Mouse (Mus musculus): ENCODE results near the gene Ap5b1. TPM values are rescaled to one million over a fixed set of nuclear protein-coding genes. Genes with fewer than 3 reads are reported as not detected.

Ap5b1 gene
- polyA plus RNA-seq (2014; fragmentation: Nextera tagmentation; extraction: Ambion mirVana), result 1.6 and 2.8 TPM in 2 replicates

GRCm38 (mm10) chr19:5567534-5568469 is at the start of gene Ap5b1:
Gene Ap5b1 (plus strand): TSS chr19:5568025.
- Histone ChIP-seq H3K4me3 (replicated peaks; ENCODE audit: low read depth, low read length) (peak within 1 kb of the TSS; percentile 66), H3K27me3 (ENCODE audit: control insufficient read depth, insufficient read depth, low read length) (peaks cover 5% of the 10 kb centered on the region; the same call in 1 of the 2 replicates), H3K4me1 (ENCODE audit: control insufficient read depth, insufficient read depth, low read length) (peaks cover 14% of the 10 kb centered on the region), H3K9me3 (ENCODE audit: control insufficient read depth, low read length) (no peaks in the 10 kb centered on the region), H3K27ac (replicated peaks; ENCODE audit: low read depth, low read length) (peak within 1 kb of the TSS; percentile 80), H3K4me2 (ENCODE audit: low read length) (peak within 1 kb of the TSS; percentile 87), H3K36me3 (ENCODE audit: control insufficient read depth, insufficient read depth, low read length) (peaks cover 10% of the 10 kb centered on the region), H3K9ac (replicated peaks; ENCODE audit: low read length) (peak within 1 kb of the TSS; percentile 69)
- WGBS, result under 1% methylated on average over 93 of the region's 102 CpGs
- ATAC-seq (ENCODE audit: low FRiP score, low TSS enrichment) (peak; percentile 89), DNase-seq (peak; percentile 92)

- ATAC-seq (ENCODE audit: low FRiP score, low TSS enrichment), result no peak
- Histone ChIP-seq H3K36me3 (ENCODE audit: control insufficient read depth, insufficient read depth, low read length) (no peaks in the 10 kb centered on the region), H3K27ac (replicated peaks; ENCODE audit: low read depth, low read length) (no peak overlapping the region), H3K9ac (replicated peaks; ENCODE audit: low read length) (no peak overlapping the region), H3K4me3 (replicated peaks; ENCODE audit: low read depth, low read length) (no peak overlapping the region), H3K4me2 (ENCODE audit: low read length) (no peak overlapping the region), H3K27me3 (ENCODE audit: control insufficient read depth, insufficient read depth, low read length) (no peaks in the 10 kb centered on the region), H3K9me3 (ENCODE audit: control insufficient read depth, low read length) (no peaks in the 10 kb centered on the region), H3K4me1 (ENCODE audit: control insufficient read depth, insufficient read depth, low read length) (no peaks in the 10 kb centered on the region)
- DNase-seq, result no peak
- 83% methylated on average over 3 of the region's 3 CpGs for WGBS
Observed at GRCm38 (mm10) chr19:5518721-5519120, 49.1 kb upstream of the Ap5b1 start.

DNA sequence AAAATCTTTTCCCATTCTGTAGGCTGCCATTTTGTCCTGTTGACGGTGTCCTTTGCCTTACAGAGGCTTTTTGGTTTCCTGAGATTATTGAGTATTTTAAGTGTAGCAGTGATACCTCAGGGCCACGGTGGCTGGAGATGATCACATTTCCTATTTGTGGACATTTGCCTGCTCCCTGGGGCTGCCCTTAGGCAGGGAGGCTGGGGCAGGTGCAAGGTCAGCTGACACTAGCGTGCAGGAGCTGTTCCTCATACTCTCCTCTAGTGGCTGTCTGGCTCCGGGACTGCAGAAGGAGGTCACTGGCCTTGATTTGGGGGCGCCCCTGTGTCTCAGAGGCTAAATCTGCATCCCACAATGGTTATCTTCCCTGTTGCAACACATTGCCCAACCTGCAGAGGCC is 42.6 kb upstream of the Ap5b1 start:
- 71% methylated on average over 5 of the region's 5 CpGs for WGBS
- H3K27me3 ChIP-seq (ENCODE audit: control insufficient read depth, insufficient read depth, low read length), result no peaks in the 10 kb centered on the region
- no peak overlapping the region for H3K9ac ChIP-seq (replicated peaks; ENCODE audit: low read length)
- no peak overlapping the region for H3K4me3 ChIP-seq (replicated peaks; ENCODE audit: low read depth, low read length)
- DNase-seq (no peak), ATAC-seq (ENCODE audit: low FRiP score, low TSS enrichment) (no peak)
- H3K27ac ChIP-seq (replicated peaks; ENCODE audit: low read depth, low read length), result no peak overlapping the region
- no peaks in the 10 kb centered on the region for H3K9me3 ChIP-seq (ENCODE audit: control insufficient read depth, low read length)
- H3K4me2 ChIP-seq (ENCODE audit: low read length), result no peak overlapping the region
- no peaks in the 10 kb centered on the region for H3K36me3 ChIP-seq (ENCODE audit: control insufficient read depth, insufficient read depth, low read length)
- peaks cover 5% of the 10 kb centered on the region for H3K4me1 ChIP-seq (ENCODE audit: control insufficient read depth, insufficient read depth, low read length)

DNA sequence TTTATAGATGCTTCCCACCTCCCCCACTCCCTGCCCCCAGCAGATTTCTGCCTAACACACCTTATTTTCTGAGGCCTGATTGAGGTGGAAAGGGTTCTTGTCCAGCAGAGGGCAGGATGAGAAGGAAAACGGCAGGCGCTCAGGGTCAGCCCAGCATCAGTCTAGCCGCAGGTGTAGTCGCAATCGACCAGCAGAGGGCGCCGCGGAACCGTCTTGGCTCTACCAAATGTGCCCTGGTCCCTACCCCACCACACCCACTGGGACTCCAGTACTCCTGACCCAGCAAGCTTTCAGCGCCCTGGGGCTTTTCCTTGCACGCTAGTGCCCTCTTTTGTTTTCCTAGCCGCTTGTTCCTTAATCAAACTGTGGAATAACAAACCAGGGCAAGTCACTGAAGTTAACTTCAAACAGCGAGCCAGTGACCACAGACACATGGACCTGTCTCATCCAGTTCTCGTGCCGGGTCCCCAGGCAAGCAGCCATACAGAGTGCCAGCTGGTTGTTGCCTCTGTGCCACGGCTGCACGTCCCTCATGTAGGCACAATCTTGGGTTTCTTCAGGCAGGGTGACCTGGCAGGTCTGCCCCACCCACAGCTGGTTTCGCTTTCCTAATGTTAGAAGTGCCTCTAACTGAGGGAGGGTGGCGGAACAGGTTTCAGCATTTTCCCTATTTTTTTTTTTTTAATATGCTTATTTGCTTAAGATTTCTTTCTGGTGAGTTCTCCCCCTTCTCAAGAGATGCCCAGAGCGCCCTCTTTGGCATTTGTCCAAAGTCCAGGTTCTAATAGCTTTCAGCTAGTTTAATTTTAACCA is 38.3 kb upstream of the Ap5b1 start:
- Histone ChIP-seq H3K9me3 (ENCODE audit: control insufficient read depth, low read length) (no peaks in the 10 kb centered on the region), H3K27me3 (ENCODE audit: control insufficient read depth, insufficient read depth, low read length) (no peaks in the 10 kb centered on the region), H3K27ac (replicated peaks; ENCODE audit: low read depth, low read length) (0 out of 2 replicates have a peak overlapping the region, but pooled peaks have one; percentile 13), H3K9ac (replicated peaks; ENCODE audit: low read length) (no peak overlapping the region), H3K4me3 (replicated peaks; ENCODE audit: low read depth, low read length) (no peak overlapping the region), H3K4me1 (ENCODE audit: control insufficient read depth, insufficient read depth, low read length) (peaks cover 5% of the 10 kb centered on the region), H3K4me2 (ENCODE audit: low read length) (peak overlapping the region; percentile 40), H3K36me3 (ENCODE audit: control insufficient read depth, insufficient read depth, low read length) (no peaks in the 10 kb centered on the region)
- peak; percentile 85; the same call in 1 of the 2 replicates for ATAC-seq (ENCODE audit: low FRiP score, low TSS enrichment)
- WGBS, result 10% methylated on average over 20 of the region's 20 CpGs
- peak; percentile 93 for DNase-seq

DNA sequence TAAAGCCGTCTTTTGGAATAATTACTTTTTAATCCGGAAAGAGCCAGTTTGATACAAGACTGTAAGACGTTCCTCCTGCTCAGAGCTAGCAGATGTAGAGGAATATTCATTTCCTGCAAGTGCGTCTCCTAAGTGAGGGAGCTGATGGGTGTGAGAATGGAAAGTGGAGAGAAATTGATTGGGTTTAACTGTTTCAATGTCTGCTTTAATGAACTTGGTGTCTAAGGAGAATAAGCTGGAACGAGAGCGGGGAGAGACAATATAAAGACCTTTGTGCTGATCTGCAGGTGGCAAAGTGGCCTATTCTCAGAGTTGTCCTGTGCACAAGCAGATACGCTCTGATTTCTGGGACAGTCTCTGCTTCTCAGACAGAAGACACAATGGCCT is 37.7 kb upstream of the Ap5b1 start:
- Histone ChIP-seq H3K27ac (replicated peaks; ENCODE audit: low read depth, low read length) (no peak overlapping the region), H3K9ac (replicated peaks; ENCODE audit: low read length) (no peak overlapping the region), H3K36me3 (ENCODE audit: control insufficient read depth, insufficient read depth, low read length) (no peaks in the 10 kb centered on the region), H3K9me3 (ENCODE audit: control insufficient read depth, low read length) (no peaks in the 10 kb centered on the region), H3K4me1 (ENCODE audit: control insufficient read depth, insufficient read depth, low read length) (peaks cover 5% of the 10 kb centered on the region), H3K27me3 (ENCODE audit: control insufficient read depth, insufficient read depth, low read length) (no peaks in the 10 kb centered on the region), H3K4me3 (replicated peaks; ENCODE audit: low read depth, low read length) (no peak overlapping the region), H3K4me2 (ENCODE audit: low read length) (peak overlapping the region; percentile 15; the same call in 1 of the 2 replicates)
- ATAC-seq (ENCODE audit: low FRiP score, low TSS enrichment) (no peak), DNase-seq (peak; percentile 28)
- 9% methylated on average over 7 of the region's 7 CpGs for WGBS

DNA sequence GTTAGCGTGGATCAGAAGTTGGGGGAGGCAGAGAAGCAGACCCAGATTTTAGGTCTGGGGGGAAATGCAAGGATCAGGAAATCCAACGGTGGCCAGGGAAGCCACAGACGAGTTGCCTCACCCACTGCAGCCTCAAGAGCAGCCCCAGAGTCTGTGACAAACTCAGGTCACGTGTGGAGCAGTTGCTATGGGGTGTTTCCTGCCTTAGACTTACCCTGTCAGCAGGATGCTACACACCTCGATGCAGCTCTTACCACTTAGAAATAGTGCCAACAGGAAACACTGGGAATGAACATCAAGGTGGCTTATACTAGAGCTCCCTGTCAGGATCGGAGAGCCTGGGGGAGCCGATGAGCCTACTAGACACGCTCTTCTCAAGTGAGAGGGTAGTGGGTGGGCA is 35.3 kb upstream of the Ap5b1 start:
- Histone ChIP-seq H3K4me1 (ENCODE audit: control insufficient read depth, insufficient read depth, low read length) (peaks cover 5% of the 10 kb centered on the region), H3K9me3 (ENCODE audit: control insufficient read depth, low read length) (no peaks in the 10 kb centered on the region), H3K4me3 (replicated peaks; ENCODE audit: low read depth, low read length) (no peak overlapping the region), H3K9ac (replicated peaks; ENCODE audit: low read length) (no peak overlapping the region), H3K4me2 (ENCODE audit: low read length) (no peak overlapping the region), H3K27ac (replicated peaks; ENCODE audit: low read depth, low read length) (no peak overlapping the region), H3K36me3 (ENCODE audit: control insufficient read depth, insufficient read depth, low read length) (no peaks in the 10 kb centered on the region), H3K27me3 (ENCODE audit: control insufficient read depth, insufficient read depth, low read length) (no peaks in the 10 kb centered on the region)
- ATAC-seq (ENCODE audit: low FRiP score, low TSS enrichment) (no peak), DNase-seq (no peak)
- WGBS, result 76% methylated on average over 8 of the region's 8 CpGs

GRCm38 (mm10) chr19:5538786-5539185 is 29.0 kb upstream of the Ap5b1 start:
- Histone ChIP-seq H3K27ac (replicated peaks; ENCODE audit: low read depth, low read length) (no peak overlapping the region), H3K9me3 (ENCODE audit: control insufficient read depth, low read length) (no peaks in the 10 kb centered on the region), H3K9ac (replicated peaks; ENCODE audit: low read length) (0 out of 2 replicates have a peak overlapping the region, but pooled peaks have one; percentile 2), H3K27me3 (ENCODE audit: control insufficient read depth, insufficient read depth, low read length) (no peaks in the 10 kb centered on the region), H3K36me3 (ENCODE audit: control insufficient read depth, insufficient read depth, low read length) (no peaks in the 10 kb centered on the region), H3K4me1 (ENCODE audit: control insufficient read depth, insufficient read depth, low read length) (no peaks in the 10 kb centered on the region), H3K4me2 (ENCODE audit: low read length) (no peak overlapping the region), H3K4me3 (replicated peaks; ENCODE audit: low read depth, low read length) (no peak overlapping the region)
- WGBS, result 64% methylated on average over 8 of the region's 8 CpGs
- ATAC-seq (ENCODE audit: low FRiP score, low TSS enrichment), result no peak
- DNase-seq, result no peak

DNA sequence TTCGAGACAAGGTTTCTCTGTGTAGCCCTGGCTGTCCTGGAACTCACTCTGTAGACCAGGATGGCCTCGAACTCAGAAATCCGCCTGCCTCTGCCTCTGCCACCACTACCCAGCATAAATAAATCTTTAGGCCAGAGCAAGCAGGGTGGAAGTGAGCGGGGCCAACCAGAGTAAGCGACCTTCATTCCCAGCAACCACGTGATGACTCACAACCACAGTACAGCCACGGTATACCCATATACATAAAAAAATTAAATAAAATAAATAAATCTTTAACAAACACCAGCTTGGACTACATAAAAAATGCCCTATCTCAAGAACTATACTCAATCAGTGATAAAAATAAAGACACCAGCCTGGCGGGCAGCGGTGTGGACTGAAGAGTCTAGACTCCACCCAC is 24.5 kb upstream of the Ap5b1 start:
- ATAC-seq (ENCODE audit: low FRiP score, low TSS enrichment), result no peak
- H3K4me3 ChIP-seq (replicated peaks; ENCODE audit: low read depth, low read length), result no peak overlapping the region
- WGBS, result 88% methylated on average over 9 of the region's 9 CpGs

More for the DNA sequence above, 24.5 kb upstream of the Ap5b1 start:
- Histone ChIP-seq H3K4me1 (ENCODE audit: control insufficient read depth, insufficient read depth, low read length) (no peaks in the 10 kb centered on the region), H3K36me3 (ENCODE audit: control insufficient read depth, insufficient read depth, low read length) (no peaks in the 10 kb centered on the region), H3K4me2 (ENCODE audit: low read length) (no peak overlapping the region), H3K27me3 (ENCODE audit: control insufficient read depth, insufficient read depth, low read length) (no peaks in the 10 kb centered on the region), H3K9ac (replicated peaks; ENCODE audit: low read length) (no peak overlapping the region), H3K9me3 (ENCODE audit: control insufficient read depth, low read length) (no peaks in the 10 kb centered on the region), H3K27ac (replicated peaks; ENCODE audit: low read depth, low read length) (no peak overlapping the region)
- no peak for DNase-seq
